Mouse (Mus musculus): Measurements from ENCODE around the gene Supt4a. TPM values are rescaled to one million over a fixed set of nuclear protein-coding genes. Genes with fewer than 3 reads are reported as not detected.

The Supt4a gene
- polyA plus RNA-seq, 1 experiment from 2014 or later, result 127 TPM

GRCm38 (mm10) chr11:87708979-87709378 lies 28.4 kb upstream of the Supt4a start:
- Histone ChIP-seq H3K9ac (no peak overlapping the region), H3K9me3 (no peaks in the 10 kb centered on the region)

GRCm38 (mm10) chr11:87709513-87710261 lies 27.7 kb upstream of the Supt4a start:
- H3K9ac ChIP-seq, result 0 out of 2 replicates have a peak overlapping the region, but pooled peaks have one; percentile 2
- ATAC-seq (ENCODE audit: insufficient read depth, low FRiP score, low read depth), result peak; percentile 92

More at GRCm38 (mm10) chr11:87708979-87709378, 28.4 kb upstream of the Supt4a start:
- H3K27me3 ChIP-seq (replicated peaks), result no peaks in the 10 kb centered on the region
- peak overlapping the region; percentile 81 for H3K27ac ChIP-seq
- no peaks in the 10 kb centered on the region for H3K36me3 ChIP-seq
- H3K4me1 ChIP-seq, result peaks cover 21% of the 10 kb centered on the region
- peak overlapping the region; percentile 49 for H3K4me2 ChIP-seq
- H3K4me3 ChIP-seq (replicated peaks), result no peak overlapping the region
- WGBS, result 70% methylated on average over 5 of the region's 5 CpGs
- ATAC-seq (ENCODE audit: insufficient read depth, low FRiP score, low read depth), result no peak

GRCm38 (mm10) chr11:87710262-87710615 lies 27.1 kb upstream of the Supt4a start:
- Histone ChIP-seq H3K27ac (peak overlapping the region; percentile 82), H3K4me1 (peaks cover 21% of the 10 kb centered on the region), H3K4me2 (peak overlapping the region; percentile 49), H3K9ac (no peak overlapping the region), H3K36me3 (no peaks in the 10 kb centered on the region), H3K27me3 (replicated peaks) (no peaks in the 10 kb centered on the region), H3K4me3 (replicated peaks) (peak overlapping the region; percentile 34), H3K9me3 (no peaks in the 10 kb centered on the region)
- ATAC-seq (ENCODE audit: insufficient read depth, low FRiP score, low read depth), result peak; percentile 56
- WGBS, result 43% methylated on average over 7 of the region's 7 CpGs

More at GRCm38 (mm10) chr11:87709513-87710261, 27.7 kb upstream of the Supt4a start:
- H3K27ac ChIP-seq, result peak overlapping the region; percentile 82
- H3K4me2 ChIP-seq, result peak overlapping the region; percentile 49
- WGBS, result 8% methylated on average over 21 of the region's 21 CpGs
- H3K27me3 ChIP-seq (replicated peaks), result no peaks in the 10 kb centered on the region
- H3K36me3 ChIP-seq, result no peaks in the 10 kb centered on the region
- H3K4me3 ChIP-seq (replicated peaks), result peak overlapping the region; percentile 34
- no peaks in the 10 kb centered on the region for H3K9me3 ChIP-seq
- H3K4me1 ChIP-seq, result peaks cover 21% of the 10 kb centered on the region

- H3K9ac ChIP-seq, result no peak overlapping the region
- no peaks in the 10 kb centered on the region for H3K9me3 ChIP-seq
- H3K27me3 ChIP-seq (replicated peaks), result no peaks in the 10 kb centered on the region
- no peak overlapping the region for H3K27ac ChIP-seq
- H3K4me3 ChIP-seq (replicated peaks), result no peak overlapping the region
- no peak overlapping the region for H3K4me2 ChIP-seq
- peaks cover 21% of the 10 kb centered on the region for H3K4me1 ChIP-seq
- no peaks in the 10 kb centered on the region for H3K36me3 ChIP-seq
- ATAC-seq (ENCODE audit: insufficient read depth, low FRiP score, low read depth), result no peak
- 78% methylated on average over 4 of the region's 4 CpGs for WGBS
Observed at GRCm38 (mm10) chr11:87712188-87712587, 25.2 kb upstream of the Supt4a start.

GRCm38 (mm10) chr11:87715999-87716398 lies 21.4 kb upstream of the Supt4a start:
- H3K4me3 ChIP-seq (replicated peaks), result no peak overlapping the region
- H3K4me1 ChIP-seq, result peaks cover 7% of the 10 kb centered on the region; the same call in 1 of the 2 replicates
- no peak overlapping the region for H3K9ac ChIP-seq
- H3K27ac ChIP-seq, result no peak overlapping the region
- ATAC-seq (ENCODE audit: insufficient read depth, low FRiP score, low read depth), result no peak
- H3K4me2 ChIP-seq, result no peak overlapping the region
- no peaks in the 10 kb centered on the region for H3K27me3 ChIP-seq (replicated peaks)
- H3K36me3 ChIP-seq, result no peaks in the 10 kb centered on the region
- WGBS, result 86% methylated on average over 4 of the region's 4 CpGs
- H3K9me3 ChIP-seq, result no peaks in the 10 kb centered on the region

GRCm38 (mm10) chr11:87719526-87719925 lies 17.8 kb upstream of the Supt4a start:
- Histone ChIP-seq H3K27ac (no peak overlapping the region), H3K9ac (no peak overlapping the region), H3K4me2 (no peak overlapping the region), H3K36me3 (no peaks in the 10 kb centered on the region), H3K4me1 (peaks cover 7% of the 10 kb centered on the region; the same call in 1 of the 2 replicates), H3K27me3 (replicated peaks) (no peaks in the 10 kb centered on the region), H3K4me3 (replicated peaks) (no peak overlapping the region), H3K9me3 (no peaks in the 10 kb centered on the region)
- no peak for ATAC-seq (ENCODE audit: insufficient read depth, low FRiP score, low read depth)
- 80% methylated on average over 7 of the region's 7 CpGs for WGBS

- Histone ChIP-seq H3K9ac (no peak overlapping the region), H3K9me3 (no peaks in the 10 kb centered on the region), H3K4me1 (peaks cover 10% of the 10 kb centered on the region; the same call in 1 of the 2 replicates), H3K27ac (peak overlapping the region; percentile 44), H3K4me2 (no peak overlapping the region), H3K4me3 (replicated peaks) (no peak overlapping the region), H3K36me3 (no peaks in the 10 kb centered on the region), H3K27me3 (replicated peaks) (no peaks in the 10 kb centered on the region)
- ATAC-seq (ENCODE audit: insufficient read depth, low FRiP score, low read depth), result no peak
- WGBS, result 46% methylated on average over 9 of the region's 9 CpGs
Observed at GRCm38 (mm10) chr11:87720324-87720723, 17.0 kb upstream of the Supt4a start.

GRCm38 (mm10) chr11:87720839-87721238 lies 16.5 kb upstream of the Supt4a start:
- Histone ChIP-seq H3K4me3 (replicated peaks) (no peak overlapping the region), H3K36me3 (no peaks in the 10 kb centered on the region), H3K27ac (peak overlapping the region; percentile 44), H3K27me3 (replicated peaks) (no peaks in the 10 kb centered on the region), H3K4me1 (peaks cover 16% of the 10 kb centered on the region), H3K4me2 (no peak overlapping the region), H3K9ac (no peak overlapping the region), H3K9me3 (no peaks in the 10 kb centered on the region)
- WGBS, result 49% methylated on average over 9 of the region's 9 CpGs
- no peak for ATAC-seq (ENCODE audit: insufficient read depth, low FRiP score, low read depth)

- Histone ChIP-seq H3K4me3 (replicated peaks) (no peak overlapping the region), H3K4me2 (no peak overlapping the region), H3K27me3 (replicated peaks) (no peaks in the 10 kb centered on the region), H3K27ac (no peak overlapping the region), H3K9me3 (no peaks in the 10 kb centered on the region), H3K4me1 (peaks cover 28% of the 10 kb centered on the region), H3K36me3 (no peaks in the 10 kb centered on the region), H3K9ac (no peak overlapping the region)
- 74% methylated on average over 3 of the region's 3 CpGs for WGBS
- ATAC-seq (ENCODE audit: insufficient read depth, low FRiP score, low read depth), result no peak
Observed at GRCm38 (mm10) chr11:87722168-87722567, 15.2 kb upstream of the Supt4a start.

GRCm38 (mm10) chr11:87722891-87723290 lies 14.5 kb upstream of the Supt4a start:
- 83% methylated on average over 4 of the region's 4 CpGs for WGBS
- H3K4me3 ChIP-seq (replicated peaks), result no peak overlapping the region

GRCm38 (mm10) chr11:87725515-87725914 lies 11.8 kb upstream of the Supt4a start:
- H3K27ac ChIP-seq, result peak overlapping the region; percentile 84
- ATAC-seq (ENCODE audit: insufficient read depth, low FRiP score, low read depth), result no peak
- H3K27me3 ChIP-seq (replicated peaks), result no peaks in the 10 kb centered on the region
- H3K4me3 ChIP-seq (replicated peaks), result no peak overlapping the region
- H3K36me3 ChIP-seq, result no peaks in the 10 kb centered on the region
- no peaks in the 10 kb centered on the region for H3K9me3 ChIP-seq
- H3K4me1 ChIP-seq, result peaks cover 26% of the 10 kb centered on the region
- no peak overlapping the region for H3K9ac ChIP-seq
- peak overlapping the region; percentile 33; the same call in 1 of the 2 replicates for H3K4me2 ChIP-seq

More at GRCm38 (mm10) chr11:87722891-87723290, 14.5 kb upstream of the Supt4a start:
- H3K4me1 ChIP-seq, result peaks cover 28% of the 10 kb centered on the region
- H3K27ac ChIP-seq, result no peak overlapping the region
- no peak overlapping the region for H3K4me2 ChIP-seq
- H3K9ac ChIP-seq, result no peak overlapping the region
- H3K9me3 ChIP-seq, result no peaks in the 10 kb centered on the region
- H3K27me3 ChIP-seq (replicated peaks), result no peaks in the 10 kb centered on the region
- no peaks in the 10 kb centered on the region for H3K36me3 ChIP-seq
- no peak for ATAC-seq (ENCODE audit: insufficient read depth, low FRiP score, low read depth)

- H3K4me2 ChIP-seq, result peak overlapping the region; percentile 33; the same call in 1 of the 2 replicates
- no peak overlapping the region for H3K9ac ChIP-seq
Observed at GRCm38 (mm10) chr11:87725964-87726562, 11.3 kb upstream of the Supt4a start.

More at GRCm38 (mm10) chr11:87725964-87726562, 11.3 kb upstream of the Supt4a start:
- peaks cover 21% of the 10 kb centered on the region for H3K4me1 ChIP-seq
- H3K9me3 ChIP-seq, result no peaks in the 10 kb centered on the region
- WGBS, result 24% methylated on average over 6 of the region's 6 CpGs
- peak overlapping the region; percentile 84 for H3K27ac ChIP-seq
- peak; percentile 92 for ATAC-seq (ENCODE audit: insufficient read depth, low FRiP score, low read depth)
- no peak overlapping the region for H3K4me3 ChIP-seq (replicated peaks)
- H3K27me3 ChIP-seq (replicated peaks), result no peaks in the 10 kb centered on the region
- H3K36me3 ChIP-seq, result no peaks in the 10 kb centered on the region
